Mouse (Mus musculus) heart, embryonic 11.5 days (tissue): ENCODE data around the gene A230072I06Rik. TPM values are rescaled to one million over a fixed set of nuclear protein-coding genes. Genes with fewer than 3 reads are reported as not detected.

Experiments
- ATAC-seq: fragments of 200-750 bp; cut with Nextera tagmentation; replicated peaks from 2 replicates; pipeline ENCODE4 v1.8.0; 2017; ENCODE audit warnings: moderate library complexity; ENCODE audit not compliant: insufficient number of reproducible peaks, low FRiP score, low TSS enrichment
- H3K27ac ChIP-seq: fragments of 300-500 bp; sonication (generic); 2 replicates; pipeline ENCODE4 v1.5.1; 2014; ENCODE audit warnings: mild to moderate bottlenecking, low read depth, low read length
- H3K27me3 ChIP-seq: fragments of 300-500 bp; sonication (generic); 2 replicates; pipeline ENCODE4 v1.6.1; 2014; ENCODE audit warnings: mild to moderate bottlenecking, low read length, mixed read lengths; ENCODE audit not compliant: control insufficient read depth, insufficient read depth
- H3K36me3 ChIP-seq: fragments of 300-500 bp; sonication (generic); 2 replicates; pipeline ENCODE4 v1.6.1; 2014; ENCODE audit warnings: mild to moderate bottlenecking, low read length, moderate library complexity, mixed read lengths; ENCODE audit not compliant: control insufficient read depth, insufficient read depth
- H3K4me1 ChIP-seq: fragments of 300-500 bp; sonication (generic); 2 replicates; pipeline ENCODE4 v1.6.1; 2014; ENCODE audit warnings: low read length; ENCODE audit not compliant: control insufficient read depth, insufficient read depth
- H3K4me2 ChIP-seq: fragments of 300-500 bp; sonication (generic); 2 replicates; pipeline ENCODE4 v1.6.1; 2014; ENCODE audit warnings: mild to moderate bottlenecking, moderate library complexity
- H3K4me3 ChIP-seq: fragments of 300-500 bp; sonication (generic); 2 replicates; pipeline ENCODE4 v1.5.1; 2014; ENCODE audit warnings: low read depth, low read length
- H3K9ac ChIP-seq: fragments of 300-500 bp; sonication (generic); 2 replicates; pipeline ENCODE4 v1.6.1; 2014; ENCODE audit warnings: mild to moderate bottlenecking, low read depth, low read length, moderate library complexity
- H3K9me3 ChIP-seq: fragments of 300-500 bp; sonication (generic); replicated peaks from 2 replicates; pipeline ENCODE4 v1.6.1; 2016; ENCODE audit warnings: low read length; ENCODE audit not compliant: control insufficient read depth
- WGBS: fragments of 180-500 bp; shearing (Covaris S2); extraction: QIAGEN DNeasy Blood & Tissue Kit; methylation state at CpG from one replicate; pipeline ENCODE4 v1.1.7; 2014; ENCODE audit not compliant: insufficient replicate concordance; 5-methylcytosine and 5-hydroxymethylcytosine counted together
- polyA plus RNA-seq: library from polyadenylated mRNA; unstranded; fragments of >200 nt; fragmentation: Nextera tagmentation; extraction: Ambion mirVana; gene quantifications from 2 replicates; pipeline ENCODE4 v1.2.1, GENCODE M21; 2014

Gene A230072I06Rik
- polyA plus RNA-seq, 1 experiment from 2014 or later = not detected

DNA sequence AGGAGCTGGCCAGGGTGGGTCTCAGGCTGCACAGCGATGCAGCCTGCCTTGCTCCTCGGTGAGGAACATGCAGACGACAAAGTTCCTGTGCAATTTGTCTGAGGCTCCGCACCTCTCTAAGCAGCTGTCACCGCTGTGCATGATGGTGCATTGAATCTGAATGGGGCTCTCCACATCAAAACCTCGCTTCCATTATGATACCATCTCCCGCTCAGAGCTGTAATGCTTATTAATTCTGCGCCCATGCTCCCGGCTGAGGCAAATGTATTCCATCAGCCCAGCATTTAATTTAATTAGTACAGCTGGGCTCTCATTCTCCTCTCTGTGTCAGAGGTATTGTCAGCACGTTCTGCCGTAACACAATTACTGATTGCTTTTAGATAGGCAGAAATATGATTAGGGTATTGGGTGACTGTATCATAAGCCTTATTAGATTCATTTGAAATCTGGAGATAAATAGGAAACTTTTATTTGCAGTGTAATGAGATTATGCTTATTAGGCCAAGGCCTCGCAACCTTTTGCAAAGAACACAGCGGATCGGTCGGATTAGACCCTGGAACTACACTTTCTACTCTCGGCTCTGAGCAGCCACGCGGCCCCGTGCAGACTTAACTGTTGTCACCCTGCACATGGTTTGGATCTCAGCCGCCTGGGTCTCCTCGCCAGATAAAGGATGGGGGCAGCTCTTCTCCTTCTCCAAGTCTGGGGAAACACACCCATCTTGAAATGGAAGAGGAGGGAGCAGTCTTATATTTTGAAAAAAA lies 49.3 kb downstream of the A230072I06Rik start:
- Histone ChIP-seq H3K27me3 (peaks cover 25% of the 10 kb centered on the region), H3K9me3 (no peaks in the 10 kb centered on the region)
- ATAC-seq = no peak

GRCm38 (mm10) chr8:12328476-12328875 lies 49.9 kb downstream of the A230072I06Rik start:
- H3K9ac ChIP-seq = no peak overlapping the region
- no peaks in the 10 kb centered on the region for H3K9me3 ChIP-seq
- no peak overlapping the region for H3K4me3 ChIP-seq
- ATAC-seq = no peak
- WGBS = 64% methylated on average over 9 of the region's 9 CpGs
- no peak overlapping the region for H3K4me2 ChIP-seq
- peaks cover 8% of the 10 kb centered on the region for H3K4me1 ChIP-seq
- H3K27me3 ChIP-seq = peaks cover 25% of the 10 kb centered on the region
- no peak overlapping the region for H3K27ac ChIP-seq
- no peaks in the 10 kb centered on the region for H3K36me3 ChIP-seq

More for the DNA sequence above, 49.3 kb downstream of the A230072I06Rik start:
- no peak overlapping the region for H3K9ac ChIP-seq
- H3K4me3 ChIP-seq = no peak overlapping the region
- 67% methylated on average over 21 of the region's 21 CpGs for WGBS
- H3K4me2 ChIP-seq = no peak overlapping the region
- H3K4me1 ChIP-seq = peaks cover 8% of the 10 kb centered on the region
- H3K36me3 ChIP-seq = no peaks in the 10 kb centered on the region
- no peak overlapping the region for H3K27ac ChIP-seq

DNA sequence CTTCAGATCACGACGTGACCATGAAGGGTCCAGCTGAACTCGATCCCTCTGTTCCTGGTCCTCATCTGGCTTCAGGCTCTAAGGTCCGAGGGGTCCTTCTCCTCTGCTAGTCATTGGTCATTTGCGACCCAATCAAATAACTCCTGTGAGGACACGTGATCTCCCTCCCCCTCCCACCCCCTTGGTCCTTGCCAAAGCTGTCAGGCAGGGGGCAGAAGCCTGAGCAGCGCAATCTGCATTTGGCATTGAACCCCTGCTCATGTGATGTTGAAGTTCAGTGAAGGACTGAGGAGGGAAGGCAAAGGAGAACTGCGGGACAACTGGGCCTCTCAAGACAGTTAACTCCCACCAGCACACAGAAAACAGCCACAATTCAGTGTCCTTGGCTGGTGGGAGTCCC lies 51.4 kb downstream of the A230072I06Rik start:
- H3K4me3 ChIP-seq = no peak overlapping the region
- H3K27me3 ChIP-seq = peaks cover 21% of the 10 kb centered on the region
- 24% methylated on average over 8 of the region's 8 CpGs for WGBS
- H3K36me3 ChIP-seq = no peaks in the 10 kb centered on the region
- peaks cover 1% of the 10 kb centered on the region; the same call in 1 of the 2 replicates for H3K4me1 ChIP-seq
- H3K9ac ChIP-seq = no peak overlapping the region
- no peaks in the 10 kb centered on the region for H3K9me3 ChIP-seq
- no peak overlapping the region for H3K4me2 ChIP-seq
- ATAC-seq = no peak
- no peak overlapping the region for H3K27ac ChIP-seq

Other genes starting within 250 kb of the A230072I06Rik start
- gene Sox1, start 116.5 kb downstream of the A230072I06Rik start, polyA plus RNA-seq = not detected in 2 replicates